Mouse (Mus musculus) brain, embryonic 14.5 days (tissue): Measurements from ENCODE around the gene Resp18.
"Not testable (repeated sequence)": the region's sequence is repeated elsewhere in the genome, so short reads cannot be mapped to it uniquely, and the experiment has no call there.

Source experiments
- CTCF ChIP-seq: fragments of 200-500 bp; IDR thresholded peaks from 2 replicates; pipeline ENCODE4 v1.5.1; 2012; ENCODE audit warnings: inconsistent platforms, mild to moderate bottlenecking, moderate library complexity, borderline replicate concordance; ENCODE audit not compliant: insufficient read depth, insufficient read length; ENCODE audit errors: extremely low read depth
- POLR2A ChIP-seq: fragments of 200-500 bp; IDR thresholded peaks from 2 replicates; pipeline ENCODE4 v1.6.1; 2012; ENCODE audit warnings: mild to moderate bottlenecking, inconsistent platforms, borderline replicate concordance; ENCODE audit not compliant: poor library complexity, insufficient read depth, insufficient read length, severe bottlenecking; ENCODE audit errors: extremely low read depth

- not testable (repeated sequence) for TF ChIP-seq CTCF, POLR2A
Measured at GRCm38 (mm10) chr1:75232489-75232888, 45.7 kb downstream of the Resp18 start.
